Mouse (Mus musculus) MEL (cell line): ENCODE results near the gene Cacng4. TPM values are rescaled to one million over a fixed set of nuclear protein-coding genes. Genes with fewer than 3 reads are reported as not detected.

Source experiments
- DNase-seq: peaks from one replicate; pipeline ENCODE4 v3.0.0; 2011; ENCODE audit warnings: low read depth, low spot score
- H3K27ac ChIP-seq: 2 replicates; pipeline ENCODE4 v1.5.1; 2012; ENCODE audit warnings: low read depth, mild to moderate bottlenecking, control low read depth, low read length, moderate library complexity; ENCODE audit not compliant: control insufficient read depth
- H3K27me3 ChIP-seq, 2 experiments: fragments of 150-350 bp in 1 of 2; sonication (generic) in 1 of 2; 2 replicates each; pipeline ENCODE4 v1.6.1; 2012; ENCODE audit warnings: low read length in 2 of 2, mild to moderate bottlenecking in 2 of 2, improper control_type of control experiment in 1 of 2, moderate library complexity in 1 of 2; ENCODE audit not compliant: insufficient read depth in 2 of 2, control insufficient read depth in 1 of 2
- H3K36me3 ChIP-seq, 2 experiments: 2 replicates each; pipeline ENCODE4 v1.6.1; 2012 to 2014; ENCODE audit warnings: low read length in 2 of 2, improper control_type of control experiment in 1 of 2, inconsistent platforms in 1 of 2, mild to moderate bottlenecking in 1 of 2; ENCODE audit not compliant: insufficient read depth in 2 of 2, control insufficient read depth in 1 of 2
- H3K4me1 ChIP-seq, 2 experiments: fragments of 150-350 bp in 1 of 2; sonication (generic) in 1 of 2; 2 replicates each; pipeline ENCODE4 v1.6.1; 2012; ENCODE audit warnings: low read length in 2 of 2, improper control_type of control experiment in 1 of 2, mild to moderate bottlenecking in 1 of 2; ENCODE audit not compliant: insufficient read depth in 2 of 2, control insufficient read depth in 1 of 2
- H3K4me3 ChIP-seq, 2 experiments: fragments of 150-350 bp in 1 of 2; sonication (generic) in 1 of 2; 2 replicates each; pipeline ENCODE4 v1.5.1; 2012; ENCODE audit warnings: low read depth in 2 of 2, low read length in 2 of 2, mild to moderate bottlenecking in 2 of 2, moderate library complexity in 2 of 2, control low read depth in 1 of 2, improper control_type of control experiment in 1 of 2; ENCODE audit not compliant: control insufficient read depth in 1 of 2, insufficient read depth in 1 of 2
- H3K79me2 ChIP-seq: 2 replicates; pipeline ENCODE4 v1.6.1; 2012; ENCODE audit warnings: mild to moderate bottlenecking, low read length, moderate library complexity; ENCODE audit not compliant: control insufficient read depth, poor library complexity, insufficient read depth
- H3K9ac ChIP-seq: 2 replicates; pipeline ENCODE4 v1.6.1; 2012; ENCODE audit warnings: low read depth, mild to moderate bottlenecking, control low read depth, low read length, moderate library complexity; ENCODE audit not compliant: control insufficient read depth, poor library complexity, severe bottlenecking
- H3K9me3 ChIP-seq: fragments of 150-350 bp; sonication (generic); replicated peaks from 2 replicates; pipeline ENCODE4 v1.6.1; 2012; ENCODE audit warnings: mild to moderate bottlenecking, low read length, improper control_type of control experiment, moderate library complexity; ENCODE audit not compliant: insufficient read depth
- BHLHE40 ChIP-seq: IDR thresholded peaks from 2 replicates; pipeline ENCODE4 v1.6.1; 2012; ENCODE audit warnings: low read depth, mild to moderate bottlenecking, inconsistent platforms, low read length, improper control_type of control experiment, borderline replicate concordance
- CHD1 ChIP-seq: IDR thresholded peaks from 2 replicates; pipeline ENCODE4 v1.6.1; 2012; ENCODE audit warnings: low read depth, mild to moderate bottlenecking, inconsistent platforms, low read length, improper control_type of control experiment
- CHD2 ChIP-seq: IDR thresholded peaks from 2 replicates; pipeline ENCODE4 v1.6.1; 2011; ENCODE audit warnings: low read length, improper control_type of control experiment
- GABPA ChIP-seq: IDR thresholded peaks from 2 replicates; pipeline ENCODE4 v1.6.1; 2012; ENCODE audit warnings: low read depth, mild to moderate bottlenecking, inconsistent platforms, low read length, improper control_type of control experiment, moderate library complexity
- JUND ChIP-seq: IDR thresholded peaks from 2 replicates; pipeline ENCODE4 v1.6.1; 2011; ENCODE audit warnings: low read depth, mild to moderate bottlenecking, improper control_type of control experiment, low read length
- KAT2A ChIP-seq: conservative IDR thresholded peaks from 2 replicates; pipeline ENCODE4 v1.6.1; 2012; ENCODE audit warnings: low read depth, low read length, improper control_type of control experiment, inconsistent platforms
- MAX ChIP-seq: IDR thresholded peaks from 2 replicates; pipeline ENCODE4 v1.6.1; 2011; ENCODE audit warnings: low read length, improper control_type of control experiment
- MYB ChIP-seq: IDR thresholded peaks from 2 replicates; pipeline ENCODE4 v1.6.1; 2011; ENCODE audit warnings: mild to moderate bottlenecking, low read depth, low read length, improper control_type of control experiment
- NELFE ChIP-seq: IDR thresholded peaks from 2 replicates; pipeline ENCODE4 v1.6.1; 2011; ENCODE audit warnings: low read depth, low read length, improper control_type of control experiment
- POLR2A ChIP-seq, 2 experiments: IDR thresholded peaks; 2 replicates each; pipeline ENCODE4 v1.6.1; 2011 to 2012; ENCODE audit warnings: low read length in 2 of 2, mild to moderate bottlenecking in 2 of 2, control low read depth in 1 of 2, improper control_type of control experiment in 1 of 2, low read depth in 1 of 2, moderate library complexity in 1 of 2; ENCODE audit not compliant: control insufficient read depth in 1 of 2, insufficient read depth in 1 of 2, poor library complexity in 1 of 2
- RCOR1 ChIP-seq: IDR thresholded peaks from 2 replicates; pipeline ENCODE4 v1.6.1; 2012; ENCODE audit warnings: low read depth, mild to moderate bottlenecking, inconsistent platforms, low read length, improper control_type of control experiment
- SIN3A ChIP-seq: IDR thresholded peaks from 2 replicates; pipeline ENCODE4 v1.6.1; 2012; ENCODE audit warnings: low read length, improper control_type of control experiment, inconsistent platforms
- TCF12 ChIP-seq: IDR thresholded peaks from 2 replicates; pipeline ENCODE4 v1.6.1; 2014; ENCODE audit warnings: low read depth, mild to moderate bottlenecking, inconsistent platforms, low read length, improper control_type of control experiment, moderate library complexity
- USF2 ChIP-seq, 2 experiments: IDR thresholded peaks; 2 replicates each; pipeline ENCODE4 v1.6.1; 2011 to 2012; ENCODE audit warnings: improper control_type of control experiment in 2 of 2, low read length in 2 of 2, borderline replicate concordance in 1 of 2, inconsistent platforms in 1 of 2, low read depth in 1 of 2, mild to moderate bottlenecking in 1 of 2; ENCODE audit not compliant: insufficient read depth in 1 of 2
- ZKSCAN1 ChIP-seq: IDR thresholded peaks from 2 replicates; pipeline ENCODE4 v1.6.1; 2012; ENCODE audit warnings: low read depth, mild to moderate bottlenecking, inconsistent platforms, low read length, improper control_type of control experiment, moderate library complexity
- polyA plus RNA-seq, 2 experiments: library from polyadenylated mRNA; stranded (reverse) in 1 of 2; unstranded in 1 of 2; fragments of >175 nt in 1 of 2; fragments of >200 nt in 1 of 2; gene quantifications; 2 replicates each; pipeline versions ENCODE4 v1.2.1 to v1.2.4; 2012; ENCODE audit warnings: low replicate concordance in 2 of 2, low read depth in 1 of 2; ENCODE audit not compliant: insufficient read length in 2 of 2, insufficient read depth in 1 of 2, missing spikeins in 1 of 2
- total RNA-seq: library from RNA; depleted of rRNA; stranded (reverse); fragments of 300-350 nt; gene quantifications from 2 replicates; pipeline ENCODE4 v1.2.3, GENCODE M21; 2012

The Cacng4 gene
- total and polyA plus RNA-seq, 3 experiments, result not detected

- TF ChIP-seq CHD2, result no peak
- no peak for TF ChIP-seq MYB
- TF ChIP-seq GABPA, result no peak
- no peak for TF ChIP-seq SIN3A
- no peak for TF ChIP-seq USF2 (IDR thresholded peaks at IDR 0.05; ENCODE audit: borderline replicate concordance in 1 of 2, insufficient read depth in 1 of 2, low read depth in 1 of 2, low read length in 2 of 2)
- no peak for TF ChIP-seq CHD1
- no peak for TF ChIP-seq RCOR1
- TF ChIP-seq MAX, result no peak
- no peak for TF ChIP-seq NELFE
- no peak for TF ChIP-seq BHLHE40
- no peak for TF ChIP-seq TCF12
- TF ChIP-seq ZKSCAN1, result no peak
- TF ChIP-seq POLR2A (IDR thresholded peaks at IDR 0.05; ENCODE audit: control insufficient read depth in 1 of 2, insufficient read depth in 1 of 2, low read depth in 1 of 2, low read length in 2 of 2, poor library complexity in 1 of 2), result no peak
- TF ChIP-seq JUND, result no peak
- Histone ChIP-seq H3K27ac (no peak overlapping the region), H3K4me1 (no peaks in the 10 kb centered on the region), H3K9me3 (no peaks in the 10 kb centered on the region), H3K4me3 (no peak overlapping the region), H3K79me2 (no peaks in the 10 kb centered on the region), H3K36me3 (no peaks in the 10 kb centered on the region), H3K9ac (no peak overlapping the region), H3K27me3 (peaks cover 2 to 3% of the 10 kb centered on the region in 2 experiments; a peak in 3 of 4 replicates)
- no peak for DNase-seq
Observed at GRCm38 (mm10) chr11:107768361-107768760, 26.0 kb downstream of the Cacng4 start.

- no peaks in the 10 kb centered on the region for H3K4me1 ChIP-seq
- TF ChIP-seq GABPA (no peak), RCOR1 (no peak), KAT2A (no peak)
- H3K27me3 ChIP-seq, result peaks cover 2 to 3% of the 10 kb centered on the region in 2 experiments; a peak in 3 of 4 replicates
- H3K9me3 ChIP-seq, result no peaks in the 10 kb centered on the region
- no peak for DNase-seq
- no peaks in the 10 kb centered on the region for H3K79me2 ChIP-seq
- H3K36me3 ChIP-seq, result no peaks in the 10 kb centered on the region
- H3K4me3 ChIP-seq, result no peak overlapping the region
- H3K27ac ChIP-seq, result no peak overlapping the region
- H3K9ac ChIP-seq, result no peak overlapping the region
Observed at GRCm38 (mm10) chr11:107766932-107767331, 27.4 kb downstream of the Cacng4 start.
